ENCODE assay signal across 20 mouse cellular contexts in genomic region chr5:139366484-139366883, GRCm38 (mm10). TPM values are rescaled to one million over a fixed set of nuclear protein-coding genes. Genes with fewer than 3 reads are reported as not detected.
A peak's percentile ranks its signal among the peaks of the same experiment; 100 is the strongest.
DNase-seq lines count a peak whose midpoint lies in the region; ATAC-seq and TF ChIP-seq lines count a peak whose summit lies in the region.
"Had no signal": no experiment of that assay in that cellular context is flagged by ENCODE, and none has a peak within 500 bp of the region (broad histone marks: within the 10 kb centered on the region; RNA-seq: fewer than 3 reads in every experiment).

No protein-coding gene starts in this region.

- peaks cover 64% of the 10 kb centered on the region for H3K4me1 ChIP-seq in bone marrow macrophage, adult 2 months (ENCODE audit: control insufficient read depth, insufficient read depth, low read length)
- peaks cover 64% of the 10 kb centered on the region for H3K4me1 ChIP-seq in liver, embryonic 11.5 days (replicated peaks; ENCODE audit: control insufficient read depth, insufficient read depth, low read length)
- H3K4me1 ChIP-seq in forebrain, embryonic 13.5 days, result peaks cover 21% of the 10 kb centered on the region

- 70% methylated on average over 11 of the region's 11 CpGs for WGBS in liver, embryonic 11.5 days
- 83% methylated on average over 11 of the region's 11 CpGs for WGBS in forebrain, embryonic 13.5 days

- no peaks in the 10 kb centered on the region for H3K9me3 ChIP-seq in liver, embryonic 11.5 days (ENCODE audit: control insufficient read depth, low read length)
- no peaks in the 10 kb centered on the region for H3K9me3 ChIP-seq in forebrain, embryonic 13.5 days (replicated peaks)
- H3K9me3 ChIP-seq: embryonic facial prominence, embryonic 13.5 days; forebrain, embryonic 12.5 days; hindbrain, embryonic 13.5 days; neural tube, embryonic 12.5 days had no signal

- no peaks in the 10 kb centered on the region for H3K27me3 ChIP-seq in liver, embryonic 11.5 days (replicated peaks; ENCODE audit: control insufficient read depth, insufficient read depth, low read length)
- peaks cover 5% of the 10 kb centered on the region; the same call in 1 of the 2 replicates for H3K27me3 ChIP-seq in forebrain, embryonic 13.5 days
- H3K27me3 ChIP-seq: embryonic facial prominence, embryonic 13.5 days; hindbrain, embryonic 13.5 days; neural tube, embryonic 12.5 days had no signal

- no peaks in the 10 kb centered on the region for H3K36me3 ChIP-seq in liver, embryonic 11.5 days (ENCODE audit: control insufficient read depth, insufficient read depth, low read length)
- H3K36me3 ChIP-seq in forebrain, embryonic 13.5 days (ENCODE audit: poor library complexity, severe bottlenecking), result peaks cover 12% of the 10 kb centered on the region
- H3K36me3 ChIP-seq: forebrain, embryonic 12.5 days; hindbrain, embryonic 13.5 days had no signal

- H3K4me2 ChIP-seq in liver, embryonic 11.5 days, result no peak overlapping the region
- no peak overlapping the region for H3K4me2 ChIP-seq in forebrain, embryonic 13.5 days
- H3K4me2 ChIP-seq: embryonic facial prominence, embryonic 13.5 days; forebrain, embryonic 12.5 days; hindbrain, embryonic 13.5 days; neural tube, embryonic 12.5 days had no signal

- no peak for TF ChIP-seq POLR2A in bone marrow macrophage, adult 2 months (IDR thresholded peaks at IDR 0.05; ENCODE audit: borderline replicate concordance, low read depth, low read length)

- H3K27ac ChIP-seq in bone marrow macrophage, adult 2 months (ENCODE audit: insufficient read depth, low read depth, low read length), result peak overlapping the region; percentile 94
- H3K27ac ChIP-seq in liver, embryonic 11.5 days (ENCODE audit: low read depth, low read length), result peak overlapping the region; percentile 66
- H3K27ac ChIP-seq in forebrain, embryonic 13.5 days, result no peak overlapping the region
- H3K27ac ChIP-seq: embryonic facial prominence, embryonic 13.5 days; forebrain, embryonic 12.5 days; heart, adult 2 months; hindbrain, embryonic 13.5 days; neural tube, embryonic 12.5 days had no signal

- no peak for ATAC-seq in liver, embryonic 11.5 days (replicated peaks; ENCODE audit: low FRiP score)
- ATAC-seq in forebrain, embryonic 13.5 days, result no peak
- ATAC-seq: activated CD4-positive, CD25-positive, alpha-beta regulatory T cell, adult 4 months; intestine, postnatal 0 days had no signal

- no peak for TF ChIP-seq CTCF in bone marrow macrophage, adult 2 months (IDR thresholded peaks at IDR 0.05; ENCODE audit: low read depth, low read length)

- DNase-seq in lung, postnatal 36 days, result peak; percentile 70
- no peak for DNase-seq in lung, postnatal 14 days
- no peak for DNase-seq in liver, embryonic 11.5 days (ENCODE audit: low spot score)
- peak; percentile 21 for DNase-seq in naive thymus-derived CD4-positive, alpha-beta T cell, adult 2 months (ENCODE audit: low read depth)
- no peak for DNase-seq in left cerebral cortex, adult 9 months (ENCODE audit: low spot score in 2 of 2)
- DNase-seq: cerebellum, adult 18-20 months; heart, postnatal 10 days; kidney, postnatal 10 days; thymus, adult 2 months had no signal

- H3K9ac ChIP-seq in liver, embryonic 11.5 days (ENCODE audit: low read depth, low read length), result no peak overlapping the region; the same call in 1 of the 2 replicates
- H3K9ac ChIP-seq in forebrain, embryonic 13.5 days, result no peak overlapping the region
- H3K9ac ChIP-seq: embryonic facial prominence, embryonic 13.5 days; forebrain, embryonic 12.5 days; hindbrain, embryonic 13.5 days; neural tube, embryonic 12.5 days had no signal

- H3K4me3 ChIP-seq in bone marrow macrophage, adult 2 months (ENCODE audit: insufficient read depth, low read length), result 0 out of 2 replicates have a peak overlapping the region, but pooled peaks have one; percentile 7
- H3K4me3 ChIP-seq in liver, embryonic 11.5 days (ENCODE audit: low read depth, low read length), result no peak overlapping the region
- H3K4me3 ChIP-seq in forebrain, embryonic 13.5 days, result no peak overlapping the region
- H3K4me3 ChIP-seq: embryonic facial prominence, embryonic 13.5 days; forebrain, embryonic 12.5 days; heart, adult 2 months; hindbrain, embryonic 13.5 days; neural tube, embryonic 12.5 days had no signal

RNA-seq across cellular contexts. Expression of gene Gpr146, which starts 11.0 kb away (rescaled TPM):
- polyA plus RNA-seq in bone marrow macrophage, adult 2 months (2012; ENCODE audit: insufficient read depth, insufficient read length, missing spikeins), result 34.5 and 34.7 TPM in 2 replicates
- polyA plus RNA-seq in liver, embryonic 11.5 days (2014; fragmentation: Nextera tagmentation; extraction: Ambion mirVana), result 13.4 and 15.1 TPM in 2 replicates
- polyA plus RNA-seq in forebrain, embryonic 13.5 days (2015; fragmentation: Nextera tagmentation; extraction: Ambion mirVana), result 0.93 and 0.97 TPM in 2 replicates

RNA-seq across cellular contexts. Expression of gene Cyp2w1, which starts 14.1 kb away (rescaled TPM):
- not detected in 2 replicates for polyA plus RNA-seq in bone marrow macrophage, adult 2 months (2012; ENCODE audit: insufficient read depth, insufficient read length, missing spikeins)
- polyA plus RNA-seq in liver, embryonic 11.5 days (2014; fragmentation: Nextera tagmentation; extraction: Ambion mirVana), result not detected in 2 replicates
- not detected in 2 replicates for polyA plus RNA-seq in forebrain, embryonic 13.5 days (2015; fragmentation: Nextera tagmentation; extraction: Ambion mirVana)
- polyA plus RNA-seq: activated CD4-positive, CD25-positive, alpha-beta regulatory T cell, adult 4 months; heart, adult 2 months; hindbrain, embryonic 13.5 days; limb, embryonic 11.5 days; midbrain, postnatal 0 days; neural tube, embryonic 12.5 days had no signal

RNA-seq across cellular contexts. Expression of gene Cox19, which starts 15.3 kb away (rescaled TPM):
- polyA plus RNA-seq in bone marrow macrophage, adult 2 months (2012; ENCODE audit: insufficient read depth, insufficient read length, missing spikeins), result 31.4 and 36.1 TPM in 2 replicates
- 98.1 and 103 TPM in 2 replicates for polyA plus RNA-seq in liver, embryonic 11.5 days (2014; fragmentation: Nextera tagmentation; extraction: Ambion mirVana)
- polyA plus RNA-seq in forebrain, embryonic 13.5 days (2015; fragmentation: Nextera tagmentation; extraction: Ambion mirVana), result 111 and 117 TPM in 2 replicates

RNA-seq across cellular contexts. Expression of gene C130050O18Rik, which starts 38.6 kb away (rescaled TPM):
- 13.2 and 14.4 TPM in 2 replicates for polyA plus RNA-seq in bone marrow macrophage, adult 2 months (2012; ENCODE audit: insufficient read depth, insufficient read length, missing spikeins)
- 1.5 and 1.6 TPM in 2 replicates for polyA plus RNA-seq in liver, embryonic 11.5 days (2014; fragmentation: Nextera tagmentation; extraction: Ambion mirVana)
- polyA plus RNA-seq in forebrain, embryonic 13.5 days (2015; fragmentation: Nextera tagmentation; extraction: Ambion mirVana), result 0.11 and 0.18 TPM in 2 replicates
- polyA plus RNA-seq: activated CD4-positive, CD25-positive, alpha-beta regulatory T cell, adult 4 months; midbrain, postnatal 0 days had no signal

RNA-seq across cellular contexts. Expression of gene Adap1, which starts 41.1 kb away (rescaled TPM):
- polyA plus RNA-seq in bone marrow macrophage, adult 2 months (2012; ENCODE audit: insufficient read depth, insufficient read length, missing spikeins), result 73.2 and 77.1 TPM in 2 replicates
- 7.2 and 8.1 TPM in 2 replicates for polyA plus RNA-seq in liver, embryonic 11.5 days (2014; fragmentation: Nextera tagmentation; extraction: Ambion mirVana)
- 3.8 and 7.0 TPM in 2 replicates for polyA plus RNA-seq in forebrain, embryonic 13.5 days (2015; fragmentation: Nextera tagmentation; extraction: Ambion mirVana)

Comparison
In these comparisons a context has a peak if more than half of its experiments do, and no peak if none do; other contexts are left out.
1. DNase-seq: peak in lung, postnatal 36 days (single experiment) and naive thymus-derived CD4-positive, alpha-beta T cell, adult 2 months (single experiment); none in lung, postnatal 14 days (single experiment), liver, embryonic 11.5 days (single experiment) and left cerebral cortex, adult 9 months (0 of 2).